Mouse (Mus musculus): Measurements from ENCODE around the gene Alg10b. TPM values are rescaled to one million over a fixed set of nuclear protein-coding genes. Genes with fewer than 3 reads are reported as not detected.
"Not testable (repeated sequence)": the region's sequence is repeated elsewhere in the genome, so short reads cannot be mapped to it uniquely, and the experiment has no call there.

Gene Alg10b
- 24.4 and 25.0 TPM in 2 replicates for polyA plus RNA-seq (2015; fragmentation: Nextera tagmentation; extraction: Ambion mirVana)

DNA sequence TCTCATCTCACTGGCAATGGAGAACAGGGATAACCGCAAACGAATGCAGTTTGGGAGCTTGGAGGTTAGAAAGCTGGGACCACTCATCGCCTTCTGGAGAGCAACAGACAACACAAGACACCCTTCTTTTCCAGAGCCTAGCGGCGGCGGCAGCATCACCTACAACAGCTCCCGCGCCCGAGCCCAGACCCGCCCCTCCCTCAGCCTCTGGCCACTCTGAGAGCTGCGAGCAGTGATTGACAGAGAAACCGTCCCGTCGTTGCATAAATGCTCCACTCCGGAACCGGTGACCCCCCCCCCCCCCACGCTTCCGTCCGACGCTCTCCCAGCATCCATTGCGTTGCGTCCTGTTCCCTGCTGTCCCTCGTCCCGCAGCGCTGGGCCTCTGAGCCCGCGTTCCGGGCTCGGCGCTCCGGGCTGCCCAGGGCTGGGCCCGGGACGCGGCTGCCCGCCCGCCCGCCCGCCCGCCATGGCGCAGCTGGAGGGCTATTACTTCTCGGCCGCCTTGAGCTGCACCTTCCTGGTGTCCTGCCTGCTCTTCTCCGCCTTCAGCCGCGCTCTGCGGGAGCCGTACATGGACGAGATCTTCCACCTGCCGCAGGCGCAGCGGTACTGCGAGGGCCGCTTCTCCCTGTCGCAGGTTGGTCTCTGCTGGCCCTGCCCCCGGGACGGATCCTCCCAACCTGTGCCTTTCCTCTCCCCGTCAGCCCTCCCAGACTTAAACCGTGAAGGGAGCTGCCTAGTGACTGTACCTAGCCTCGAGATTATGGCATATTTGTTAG is at the start of gene Alg10b:
Gene Alg10b (plus strand): TSS at position 343 of the 782 bp plus-strand sequence.
- no peaks in the 10 kb centered on the region for H3K27me3 ChIP-seq (replicated peaks; ENCODE audit: control insufficient read depth, insufficient read depth, low read length)
- peak within 1 kb of the TSS; percentile 82 for H3K4me3 ChIP-seq (ENCODE audit: low read length)
- H3K9me3 ChIP-seq (ENCODE audit: control insufficient read depth, low read length) = no peaks in the 10 kb centered on the region
- WGBS = under 1% methylated on average over 59 of the region's 59 CpGs
- peak within 1 kb of the TSS; percentile 84 for H3K4me2 ChIP-seq (ENCODE audit: low read depth, low read length)
- peaks cover 7% of the 10 kb centered on the region; the same call in 1 of the 2 replicates for H3K4me1 ChIP-seq (ENCODE audit: control insufficient read depth, insufficient read depth, low read length)
- H3K27ac ChIP-seq (ENCODE audit: low read length) = peak within 1 kb of the TSS; percentile 88
- peak within 1 kb of the TSS; percentile 98 for H3K9ac ChIP-seq (ENCODE audit: low read depth, low read length)
- peak; percentile 99 for ATAC-seq
- peaks cover 3% of the 10 kb centered on the region; the same call in 1 of the 2 replicates for H3K36me3 ChIP-seq (ENCODE audit: control insufficient read depth, insufficient read depth, low read length)

DNA sequence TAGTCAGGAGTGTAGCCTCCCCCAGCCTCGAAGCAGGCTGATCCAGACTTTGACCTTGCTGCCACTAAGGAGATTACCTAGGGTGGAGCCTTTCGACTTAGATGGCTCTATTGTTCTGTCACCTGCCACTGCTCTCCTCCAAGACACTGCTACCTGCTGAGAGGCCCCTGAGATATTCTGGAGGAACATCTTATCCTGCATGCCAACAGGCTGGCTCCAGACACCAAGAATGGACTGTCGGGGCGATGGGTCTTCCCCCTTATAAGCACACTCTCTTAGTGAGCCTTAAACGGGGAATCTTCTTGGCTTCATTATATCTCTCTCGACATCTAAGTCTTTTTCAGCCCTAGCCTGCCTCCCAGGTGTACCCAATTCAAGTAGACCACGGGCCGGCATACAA is 41.0 kb upstream of the Alg10b start:
- not testable (repeated sequence) for H3K4me1 ChIP-seq (ENCODE audit: control insufficient read depth, insufficient read depth, low read length); H3K9ac ChIP-seq (ENCODE audit: low read depth, low read length); H3K27me3 ChIP-seq (replicated peaks; ENCODE audit: control insufficient read depth, insufficient read depth, low read length); H3K4me2 ChIP-seq (ENCODE audit: low read depth, low read length); H3K9me3 ChIP-seq (ENCODE audit: control insufficient read depth, low read length); H3K36me3 ChIP-seq (ENCODE audit: control insufficient read depth, insufficient read depth, low read length); H3K4me3 ChIP-seq (ENCODE audit: low read length); H3K27ac ChIP-seq (ENCODE audit: low read length)
- peak; percentile 48; the same call in 1 of the 2 replicates for ATAC-seq
- 69% methylated on average over 8 of the region's 8 CpGs for WGBS

DNA sequence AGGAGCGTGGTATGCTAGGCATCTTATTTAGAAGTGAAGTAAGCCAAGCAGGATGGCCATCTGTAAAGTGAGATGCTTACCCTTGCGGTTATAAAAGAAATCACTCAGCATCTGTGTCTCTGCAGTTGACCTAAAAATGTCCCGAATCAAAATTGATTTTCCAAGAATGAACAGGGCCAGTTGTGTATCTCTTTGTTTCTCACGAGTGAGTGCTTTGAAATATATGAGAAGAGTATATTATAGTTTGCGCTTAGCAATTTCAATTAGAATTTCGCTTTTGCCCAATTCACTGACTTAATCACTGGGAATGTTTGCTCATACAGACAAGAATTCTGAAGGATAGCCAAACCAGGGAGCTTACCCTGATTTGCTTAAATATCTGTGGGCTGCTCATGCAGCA is 40.6 kb upstream of the Alg10b start:
- 86% methylated on average over 6 of the region's 6 CpGs for WGBS
- Histone ChIP-seq H3K4me3 (ENCODE audit: low read length) (no peak overlapping the region), H3K9me3 (ENCODE audit: control insufficient read depth, low read length) (no peaks in the 10 kb centered on the region), H3K4me1 (ENCODE audit: control insufficient read depth, insufficient read depth, low read length) (no peaks in the 10 kb centered on the region), H3K27me3 (replicated peaks; ENCODE audit: control insufficient read depth, insufficient read depth, low read length) (no peaks in the 10 kb centered on the region), H3K4me2 (ENCODE audit: low read depth, low read length) (no peak overlapping the region), H3K9ac (ENCODE audit: low read depth, low read length) (no peak overlapping the region), H3K27ac (ENCODE audit: low read length) (no peak overlapping the region), H3K36me3 (ENCODE audit: control insufficient read depth, insufficient read depth, low read length) (no peaks in the 10 kb centered on the region)
- ATAC-seq = no peak

DNA sequence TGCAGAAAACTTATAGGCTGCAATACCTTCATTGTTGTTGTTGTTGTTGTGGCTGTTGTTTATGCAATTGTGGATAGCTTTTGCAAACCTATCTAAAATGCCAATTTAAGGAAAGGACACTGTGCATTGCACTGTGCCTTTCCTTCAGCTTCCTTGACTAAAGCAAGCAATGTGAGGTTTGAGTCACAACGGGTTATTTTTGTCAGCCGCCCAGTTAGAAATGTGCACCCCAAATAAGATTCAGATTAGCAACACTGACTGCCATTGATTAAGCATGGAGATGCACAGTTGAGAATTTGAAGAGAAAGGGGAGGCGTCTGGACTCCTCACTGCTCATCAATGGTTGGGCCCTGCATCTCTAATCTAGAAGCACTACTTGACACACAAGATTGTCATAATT is 39.4 kb upstream of the Alg10b start:
- 91% methylated on average over 3 of the region's 3 CpGs for WGBS
- Histone ChIP-seq H3K36me3 (ENCODE audit: control insufficient read depth, insufficient read depth, low read length) (no peaks in the 10 kb centered on the region), H3K4me3 (ENCODE audit: low read length) (no peak overlapping the region), H3K9ac (ENCODE audit: low read depth, low read length) (no peak overlapping the region), H3K4me2 (ENCODE audit: low read depth, low read length) (no peak overlapping the region), H3K9me3 (ENCODE audit: control insufficient read depth, low read length) (no peaks in the 10 kb centered on the region), H3K27me3 (replicated peaks; ENCODE audit: control insufficient read depth, insufficient read depth, low read length) (no peaks in the 10 kb centered on the region), H3K27ac (ENCODE audit: low read length) (no peak overlapping the region), H3K4me1 (ENCODE audit: control insufficient read depth, insufficient read depth, low read length) (no peaks in the 10 kb centered on the region)
- no peak for ATAC-seq

DNA sequence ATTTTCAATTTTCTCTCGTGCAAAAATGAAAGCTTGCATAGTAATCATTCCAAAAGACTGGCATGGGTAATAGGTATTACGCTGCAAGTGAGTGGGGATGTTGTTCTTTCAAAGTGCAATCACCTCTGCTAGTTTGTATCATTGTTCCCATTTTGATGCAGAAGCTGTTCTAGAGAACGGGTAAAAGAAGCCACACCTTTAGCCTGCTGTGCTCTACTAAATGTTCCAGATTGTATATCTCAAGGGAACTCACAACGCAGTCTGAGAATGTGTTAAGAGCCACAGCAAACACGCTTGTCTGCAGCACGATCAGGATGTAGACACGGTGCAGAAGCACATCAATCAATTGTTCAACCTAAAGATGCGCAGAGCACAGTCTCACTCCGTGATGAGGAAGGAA is 34.6 kb upstream of the Alg10b start:
- Histone ChIP-seq H3K27me3 (replicated peaks; ENCODE audit: control insufficient read depth, insufficient read depth, low read length) (no peaks in the 10 kb centered on the region), H3K36me3 (ENCODE audit: control insufficient read depth, insufficient read depth, low read length) (no peaks in the 10 kb centered on the region), H3K4me2 (ENCODE audit: low read depth, low read length) (no peak overlapping the region), H3K9ac (ENCODE audit: low read depth, low read length) (no peak overlapping the region), H3K27ac (ENCODE audit: low read length) (no peak overlapping the region), H3K4me1 (ENCODE audit: control insufficient read depth, insufficient read depth, low read length) (no peaks in the 10 kb centered on the region), H3K9me3 (ENCODE audit: control insufficient read depth, low read length) (no peaks in the 10 kb centered on the region), H3K4me3 (ENCODE audit: low read length) (no peak overlapping the region)
- no peak for ATAC-seq
- 67% methylated on average over 9 of the region's 9 CpGs for WGBS

DNA sequence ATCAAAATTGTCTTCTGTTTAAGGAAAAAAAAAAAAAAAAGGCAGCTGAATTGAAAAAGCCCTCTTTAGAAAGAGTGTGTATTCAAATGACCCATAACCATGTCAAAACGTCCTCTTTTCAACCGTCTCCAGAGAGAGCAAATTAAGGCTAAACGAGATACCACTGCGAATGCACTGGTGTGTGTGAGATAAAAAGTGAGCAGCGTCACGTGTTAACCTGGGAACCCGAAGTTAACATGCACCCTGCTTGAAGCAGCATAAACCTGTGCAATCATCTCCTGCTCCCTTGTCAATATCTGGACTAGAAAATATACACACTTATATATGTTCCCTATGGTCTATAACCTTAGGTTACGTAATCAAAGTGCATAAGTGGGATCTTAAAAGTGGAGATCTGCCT is 10.2 kb upstream of the Alg10b start:
- no peak for ATAC-seq
- 84% methylated on average over 8 of the region's 8 CpGs for WGBS

DNA sequence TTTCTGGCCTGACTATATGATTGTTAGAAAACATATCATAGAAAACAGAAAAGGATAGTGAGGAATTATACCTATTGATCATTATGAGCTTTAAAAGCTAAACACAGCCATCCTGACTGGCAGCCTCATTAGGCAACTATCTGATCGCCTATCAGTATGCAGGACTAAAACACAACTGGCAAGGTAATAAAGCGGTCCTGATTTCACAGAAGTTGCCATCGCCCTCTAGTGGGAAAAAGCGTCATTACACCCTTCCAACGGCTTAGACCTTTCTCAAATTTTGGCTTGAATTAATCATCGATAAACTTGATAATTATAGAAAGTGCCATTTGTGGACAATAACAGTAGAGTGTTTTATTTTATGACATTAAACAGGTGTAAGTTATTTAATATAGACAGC is 9.2 kb upstream of the Alg10b start:
- H3K4me3 ChIP-seq (ENCODE audit: low read length) = no peak overlapping the region
- ATAC-seq = no peak; the same call in 1 of the 2 replicates
- no peaks in the 10 kb centered on the region for H3K9me3 ChIP-seq (ENCODE audit: control insufficient read depth, low read length)
- WGBS = 16% methylated on average over 6 of the region's 6 CpGs
- H3K4me2 ChIP-seq (ENCODE audit: low read depth, low read length) = no peak overlapping the region
- H3K9ac ChIP-seq (ENCODE audit: low read depth, low read length) = no peak overlapping the region
- H3K27me3 ChIP-seq (replicated peaks; ENCODE audit: control insufficient read depth, insufficient read depth, low read length) = no peaks in the 10 kb centered on the region
- no peaks in the 10 kb centered on the region for H3K36me3 ChIP-seq (ENCODE audit: control insufficient read depth, insufficient read depth, low read length)
- H3K4me1 ChIP-seq (ENCODE audit: control insufficient read depth, insufficient read depth, low read length) = no peaks in the 10 kb centered on the region
- H3K27ac ChIP-seq (ENCODE audit: low read length) = no peak overlapping the region

More for the DNA sequence above, 10.2 kb upstream of the Alg10b start:
- Histone ChIP-seq H3K4me3 (ENCODE audit: low read length) (no peak overlapping the region), H3K36me3 (ENCODE audit: control insufficient read depth, insufficient read depth, low read length) (no peaks in the 10 kb centered on the region), H3K27me3 (replicated peaks; ENCODE audit: control insufficient read depth, insufficient read depth, low read length) (no peaks in the 10 kb centered on the region), H3K4me2 (ENCODE audit: low read depth, low read length) (no peak overlapping the region), H3K27ac (ENCODE audit: low read length) (no peak overlapping the region), H3K9me3 (ENCODE audit: control insufficient read depth, low read length) (no peaks in the 10 kb centered on the region), H3K9ac (ENCODE audit: low read depth, low read length) (no peak overlapping the region), H3K4me1 (ENCODE audit: control insufficient read depth, insufficient read depth, low read length) (no peaks in the 10 kb centered on the region)

DNA sequence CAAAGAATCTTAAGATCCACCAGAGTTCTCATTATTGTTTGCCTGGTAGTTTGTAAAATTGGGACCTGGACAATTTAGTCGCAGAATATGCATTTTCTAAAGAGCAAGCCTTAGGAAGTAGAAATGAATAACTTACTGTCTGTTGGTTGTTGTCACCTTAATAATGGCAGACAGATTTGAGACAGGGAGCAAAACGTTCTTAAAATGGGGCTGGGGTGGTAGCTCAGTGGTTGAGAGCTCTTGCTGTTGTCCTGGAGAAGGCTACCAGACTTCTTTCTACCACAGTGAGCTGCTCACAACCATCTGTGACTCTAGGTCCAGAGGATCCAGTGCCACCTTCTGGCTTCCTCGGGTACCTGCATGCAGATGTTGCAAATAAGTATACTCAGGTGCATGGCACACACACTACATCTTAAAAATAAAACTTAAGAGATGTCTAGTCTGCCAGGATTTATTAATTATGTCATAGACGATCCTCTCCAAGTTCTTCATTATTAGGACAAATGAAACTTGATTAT is 1.0 kb downstream of the Alg10b start:
- H3K27ac ChIP-seq (ENCODE audit: low read length) = no peak overlapping the region
- H3K4me3 ChIP-seq (ENCODE audit: low read length) = peak overlapping the region; percentile 82
- peaks cover 3% of the 10 kb centered on the region; the same call in 1 of the 2 replicates for H3K36me3 ChIP-seq (ENCODE audit: control insufficient read depth, insufficient read depth, low read length)
- no peak for ATAC-seq
- peak overlapping the region; percentile 68 for H3K4me2 ChIP-seq (ENCODE audit: low read depth, low read length)
- H3K9ac ChIP-seq (ENCODE audit: low read depth, low read length) = 0 out of 2 replicates have a peak overlapping the region, but pooled peaks have one; percentile 98
- WGBS = 63% methylated on average over 4 of the region's 4 CpGs
- H3K9me3 ChIP-seq (ENCODE audit: control insufficient read depth, low read length) = no peaks in the 10 kb centered on the region
- H3K4me1 ChIP-seq (ENCODE audit: control insufficient read depth, insufficient read depth, low read length) = peaks cover 7% of the 10 kb centered on the region; the same call in 1 of the 2 replicates
- no peaks in the 10 kb centered on the region for H3K27me3 ChIP-seq (replicated peaks; ENCODE audit: control insufficient read depth, insufficient read depth, low read length)

DNA sequence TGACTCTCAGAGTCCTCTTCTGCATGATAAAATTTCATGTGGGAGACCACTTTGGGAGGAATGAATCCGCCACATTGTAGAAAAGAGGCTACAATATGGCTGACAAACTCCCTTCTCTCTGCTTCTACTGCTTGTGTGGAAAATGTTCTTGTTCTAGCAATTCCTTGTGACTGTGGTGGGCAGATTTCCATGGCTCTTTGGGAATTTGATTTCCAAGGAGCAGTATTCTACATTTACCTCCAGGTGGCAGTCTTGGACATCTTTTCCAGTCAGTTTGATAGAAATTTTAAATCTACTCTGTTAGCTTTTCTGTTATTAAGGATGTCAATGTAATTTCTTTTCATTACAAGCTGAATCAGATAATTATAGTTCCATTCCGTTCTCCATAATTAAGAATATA is 13.5 kb downstream of the Alg10b start:
- Histone ChIP-seq H3K9me3 (ENCODE audit: control insufficient read depth, low read length) (no peaks in the 10 kb centered on the region), H3K27ac (ENCODE audit: low read length) (no peak overlapping the region), H3K4me2 (ENCODE audit: low read depth, low read length) (no peak overlapping the region), H3K27me3 (replicated peaks; ENCODE audit: control insufficient read depth, insufficient read depth, low read length) (no peaks in the 10 kb centered on the region), H3K4me3 (ENCODE audit: low read length) (no peak overlapping the region), H3K4me1 (ENCODE audit: control insufficient read depth, insufficient read depth, low read length) (no peaks in the 10 kb centered on the region), H3K36me3 (ENCODE audit: control insufficient read depth, insufficient read depth, low read length) (no peaks in the 10 kb centered on the region; the same call in 1 of the 2 replicates), H3K9ac (ENCODE audit: low read depth, low read length) (no peak overlapping the region)
- WGBS = 38% methylated on average over 2 of the region's 2 CpGs
- ATAC-seq = no peak
